Mouse (Mus musculus) CD4-positive, CD25-positive, alpha-beta regulatory T cell, adult 4 months (primary cell): ENCODE measurements around the gene Plxna3. TPM values are rescaled to one million over a fixed set of nuclear protein-coding genes. Genes with fewer than 3 reads are reported as not detected.

Experiments
- ATAC-seq: one replicate; pipeline ENCODE4 v1.8.0; 2017
- polyA plus RNA-seq, 2 experiments: library from polyadenylated mRNA; unstranded; fragments of 100-300 nt; shearing (Covaris generic); gene quantifications; one replicate each; pipeline ENCODE4 v1.2.1; 2017

Plxna3 gene
- polyA plus RNA-seq, 2 experiments from 2014 or later = 3.2 to 7.9 TPM

DNA sequence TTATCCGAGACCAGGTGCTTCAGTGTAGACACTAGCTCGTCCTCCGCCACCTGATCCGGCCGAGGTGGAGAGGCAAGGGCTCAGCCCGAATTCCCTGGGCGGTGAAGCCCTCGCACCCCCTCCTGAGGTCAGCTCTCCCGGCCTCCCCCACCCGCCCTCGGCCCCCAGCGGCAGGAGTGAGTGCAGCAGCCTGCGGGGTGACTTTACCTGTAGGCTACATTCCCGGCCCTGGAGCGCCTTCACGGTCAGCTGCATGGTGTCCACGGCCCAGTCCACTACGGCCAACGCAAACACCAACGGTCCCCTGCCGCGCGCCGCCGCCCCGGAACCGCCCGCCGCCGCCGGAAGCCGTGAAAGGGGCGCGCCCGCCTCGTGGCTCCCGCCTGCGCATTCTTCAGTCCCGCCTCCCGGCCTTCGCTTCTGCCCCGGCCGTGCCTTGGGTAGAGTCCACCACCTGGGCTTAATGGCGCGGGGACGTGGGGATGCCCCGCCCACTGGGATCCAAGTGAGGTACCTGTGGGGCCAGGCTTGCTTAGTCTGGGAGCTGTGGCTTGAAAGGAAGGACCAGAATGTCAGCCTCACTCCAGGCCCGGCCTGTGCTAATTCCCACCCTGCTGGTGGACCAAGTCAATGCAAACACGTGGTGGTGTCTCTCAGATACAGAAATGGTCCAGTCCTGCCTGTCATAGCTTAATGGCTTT, 39.5 kb downstream of the Plxna3 start:
- peak; percentile 56 for ATAC-seq

DNA sequence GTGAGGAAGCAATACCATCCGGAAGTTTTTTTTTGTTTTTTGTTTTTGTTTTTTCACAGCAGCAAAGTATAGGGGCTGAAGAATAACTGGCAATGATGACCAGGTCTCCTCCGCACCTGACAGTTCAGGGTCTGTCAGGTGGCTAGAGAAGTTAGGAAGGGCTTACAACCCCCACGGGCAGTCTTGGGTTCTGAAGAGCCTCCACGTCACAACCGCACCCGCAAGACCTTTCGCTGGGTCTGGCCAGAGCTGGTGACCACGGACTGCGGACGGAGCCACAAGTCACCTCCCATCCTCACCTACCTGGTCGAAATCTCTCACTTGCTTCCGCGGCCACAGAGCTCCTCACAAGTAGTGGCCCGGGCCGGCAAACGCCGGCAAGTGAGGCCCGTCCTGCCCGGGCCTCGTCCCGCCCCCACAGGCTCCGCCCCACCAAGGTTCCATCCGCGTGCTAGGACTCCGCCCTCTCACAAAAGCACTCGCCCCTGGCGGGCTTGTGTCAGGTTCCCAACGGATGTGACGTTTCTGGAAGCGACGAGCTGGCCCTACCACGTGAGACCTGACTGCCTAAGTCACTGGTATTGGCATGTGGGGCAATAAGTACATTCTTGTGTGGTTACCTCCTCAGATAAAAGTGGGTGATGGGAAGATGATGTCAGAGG, 44.2 kb downstream of the Plxna3 start, which contains the start of the genes Ubl4a and Slc10a3:
TSS of gene Ubl4a (minus strand) at position 331 of the 662 bp plus-strand sequence.
TSS of gene Slc10a3 (minus strand) at position 462 of the 662 bp plus-strand sequence.
- peak; percentile 95 for ATAC-seq

DNA sequence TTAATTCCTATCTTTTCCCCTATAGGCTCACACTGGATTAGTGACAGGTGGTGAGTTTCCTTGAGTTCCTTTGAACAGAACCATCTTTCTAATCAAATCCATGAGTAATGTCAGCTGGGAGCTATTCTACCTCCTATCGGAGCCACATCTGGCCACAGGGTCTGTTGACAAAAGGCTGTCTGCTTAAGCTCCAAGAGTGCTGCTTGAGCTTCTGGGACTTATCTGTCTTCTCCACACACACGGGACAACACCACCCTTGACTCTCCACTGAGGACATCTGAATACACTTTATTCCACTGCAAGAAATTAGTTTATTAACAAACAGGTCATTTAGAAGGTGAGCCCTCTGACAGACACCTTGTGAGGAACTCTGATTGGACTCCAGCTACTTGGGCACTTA, 55.6 kb downstream of the Plxna3 start:
- no peak for ATAC-seq

DNA sequence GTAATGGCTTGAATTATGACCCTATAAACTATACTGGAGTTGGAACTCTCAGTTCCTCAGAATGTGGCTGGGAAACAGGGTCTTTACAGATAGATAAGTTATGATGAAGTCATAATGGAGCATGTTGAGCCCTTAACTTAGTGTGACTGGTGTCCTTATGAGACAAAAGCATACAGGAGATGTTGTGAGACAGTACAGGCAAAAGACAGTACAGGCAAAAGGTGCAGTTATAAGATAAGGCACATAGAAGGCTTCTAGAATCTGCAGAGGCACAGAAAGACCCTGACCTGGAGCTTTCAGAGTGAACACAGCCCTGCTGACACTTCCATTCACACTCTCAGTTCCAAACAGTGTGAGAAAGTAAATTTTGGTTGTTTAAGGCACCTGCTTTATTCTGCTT, 59.3 kb downstream of the Plxna3 start:
- ATAC-seq = no peak

DNA sequence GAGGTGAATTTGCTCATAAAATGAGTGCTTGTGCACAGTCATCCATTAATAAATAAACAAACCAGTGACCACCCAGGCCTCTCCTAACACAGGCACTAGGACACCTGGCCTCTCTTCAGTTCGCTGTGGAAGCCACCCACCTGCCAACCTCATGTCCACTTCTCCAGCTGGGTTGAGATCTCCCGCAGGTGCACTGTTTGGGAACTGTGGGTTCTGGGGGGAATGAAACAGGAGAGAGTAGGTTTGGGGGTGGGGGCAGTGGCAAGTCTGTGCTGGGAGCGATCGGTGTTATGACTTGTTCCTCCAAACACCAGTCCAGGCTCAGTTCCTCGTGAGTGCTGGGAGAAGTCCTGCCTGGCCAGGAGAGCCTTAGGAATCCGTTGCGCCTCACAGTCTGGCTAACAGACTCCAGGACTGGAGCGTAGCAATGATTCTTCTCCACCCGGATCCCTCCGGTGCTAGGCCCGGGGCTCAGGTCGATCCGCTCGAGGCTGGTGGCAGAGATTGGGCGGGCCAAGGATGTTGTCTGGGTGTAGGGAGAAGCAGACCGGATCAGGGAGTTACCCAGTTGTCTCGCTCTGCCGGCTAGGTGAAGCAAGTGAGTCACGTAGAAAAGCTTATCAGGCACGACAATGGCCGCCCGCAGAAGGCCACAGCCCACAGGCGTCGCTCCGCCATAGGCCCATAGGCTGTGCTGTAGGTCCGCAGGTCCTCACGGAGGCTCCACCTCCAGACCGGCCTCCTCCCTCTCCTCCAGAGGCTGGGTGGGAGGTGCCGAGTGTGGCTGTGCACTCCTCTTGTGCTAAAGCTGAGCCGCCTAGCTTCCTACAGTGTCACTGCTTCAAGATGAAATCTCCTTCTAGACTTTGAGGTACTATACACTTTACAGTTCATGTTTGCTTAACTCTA, 63.9 kb downstream of the Plxna3 start, which contains the start of the genes Fam3a and Ikbkg:
TSS of gene Fam3a (minus strand) at position 738 of the 909 bp plus-strand sequence.
TSS of gene Ikbkg (plus strand) at position 756 of the 909 bp plus-strand sequence.
- peak; percentile 99 for ATAC-seq

Other genes starting within 250 kb of the Plxna3 start
- not detected for gene Opn1mw, start 201.6 kb upstream of the Plxna3 start, polyA plus RNA-seq
- gene Mecp2, start 193.7 kb upstream of the Plxna3 start, polyA plus RNA-seq = 10 to 100 TPM; 19.9 to 20.2 TPM
- not detected for gene Tex28, start 161.2 kb upstream of the Plxna3 start, polyA plus RNA-seq
- 1 to 10 TPM; 2.9 to 3.1 TPM for gene Tktl1, start 151.8 kb upstream of the Plxna3 start, polyA plus RNA-seq
- gene Flna, start 79.2 kb upstream of the Plxna3 start, polyA plus RNA-seq = 100 to 1,000 TPM; 199 to 249 TPM
- gene Emd, start 74.4 kb upstream of the Plxna3 start, polyA plus RNA-seq = 10 to 100 TPM; 35.0 to 53.2 TPM
- 1,000 to 10,000 TPM in 1 of 2 experiments, 100 to 1,000 TPM in 1; 597 to 1,460 TPM for gene Rpl10, start 58.3 kb upstream of the Plxna3 start, polyA plus RNA-seq
- gene Taz, start 47.2 kb upstream of the Plxna3 start, polyA plus RNA-seq = 10 to 100 TPM; 54.0 to 68.6 TPM
- gene Dnase1l1, start 46.7 kb upstream of the Plxna3 start, polyA plus RNA-seq = 10 to 100 TPM; 23.0 to 31.1 TPM
- gene Atp6ap1, start 32.0 kb upstream of the Plxna3 start, polyA plus RNA-seq = 100 to 1,000 TPM; 165 to 225 TPM
- gene Gdi1, start 24.1 kb upstream of the Plxna3 start, polyA plus RNA-seq = 100 to 1,000 TPM; 283 to 370 TPM
- 10 to 100 TPM; 65.9 to 68.7 TPM for gene Fam50a, start 16.0 kb upstream of the Plxna3 start, polyA plus RNA-seq
- 10 to 100 TPM; 60.3 to 62.7 TPM for gene Lage3, start 24.6 kb downstream of the Plxna3 start, polyA plus RNA-seq
- gene Ubl4a, start 44.2 kb downstream of the Plxna3 start, polyA plus RNA-seq = 10 to 100 TPM; 60.0 to 78.5 TPM
- 10 to 100 TPM; 21.5 to 34.2 TPM for gene Slc10a3, start 44.3 kb downstream of the Plxna3 start, polyA plus RNA-seq
- 10 to 100 TPM; 28.6 to 47.0 TPM for gene Fam3a, start 64.2 kb downstream of the Plxna3 start, polyA plus RNA-seq
- 10 to 100 TPM; 44.7 to 65.1 TPM for gene Ikbkg, start 64.2 kb downstream of the Plxna3 start, polyA plus RNA-seq
- 10 to 100 TPM; 33.3 to 41.4 TPM for gene G6pdx, start 100.1 kb downstream of the Plxna3 start, polyA plus RNA-seq
- not detected for gene Gm6880, start 152.3 kb downstream of the Plxna3 start, polyA plus RNA-seq
- gene Olfr1326-ps1, start 245.8 kb downstream of the Plxna3 start, polyA plus RNA-seq = not detected